Mouse (Mus musculus) brain, adult 10 weeks (tissue): ENCODE data around the gene Phactr2. TPM values are rescaled to one million over a fixed set of nuclear protein-coding genes. Genes with fewer than 3 reads are reported as not detected.

ENCODE experiments used
- polyA plus RNA-seq: library from polyadenylated mRNA; stranded (reverse); fragments of 350-450 nt; fragmentation: Illumina TruSeq; extraction: RNeasy Lipid Tissue Mini Kit (QIAGEN cat#74804); gene quantifications from one replicate; pipeline ENCODE4 v1.2.3, GENCODE M21; 2015; ENCODE audit warnings: low read depth, low replicate concordance

Phactr2 gene
- polyA plus RNA-seq, result 12.8 TPM

DNA sequence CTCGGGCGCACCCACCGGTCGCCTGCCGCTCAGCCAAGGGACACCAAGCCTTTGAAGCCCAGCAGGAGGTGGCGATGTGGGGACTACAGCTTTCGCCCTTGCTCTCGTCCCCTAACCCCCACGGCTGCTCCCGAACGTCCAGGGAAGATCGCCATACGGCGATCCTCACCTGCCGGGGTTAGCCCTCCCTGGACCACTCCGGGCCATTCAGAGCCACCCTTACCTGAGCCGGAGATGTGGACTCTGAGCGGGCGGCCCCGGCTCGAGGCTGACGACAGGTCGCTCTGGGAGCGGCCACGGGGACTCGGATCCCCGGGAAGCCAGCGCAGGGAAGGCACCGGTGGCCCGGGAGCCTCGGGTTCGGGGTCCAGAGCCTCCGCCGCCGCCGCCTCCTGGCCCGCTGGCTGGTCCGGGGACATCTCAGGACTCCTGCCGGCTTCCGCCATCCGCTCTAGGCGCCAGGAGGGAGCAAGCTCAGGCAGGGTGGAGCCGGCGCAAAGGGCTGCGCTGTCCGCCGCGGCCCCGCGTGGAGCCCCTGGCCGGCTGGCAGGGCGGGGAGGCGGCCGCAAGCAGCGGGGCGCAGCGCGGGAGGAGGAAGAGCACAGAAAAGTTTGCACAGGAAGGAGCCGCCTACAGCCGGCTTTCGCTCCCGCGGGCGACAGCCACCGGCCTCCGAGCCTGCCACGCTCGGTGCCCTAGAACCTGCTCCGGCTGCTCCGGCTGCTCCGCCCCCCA is at the start of gene Phactr2:
Gene Phactr2, minus strand, starts transcription at position 580 of the 735 bp plus-strand sequence.

DNA sequence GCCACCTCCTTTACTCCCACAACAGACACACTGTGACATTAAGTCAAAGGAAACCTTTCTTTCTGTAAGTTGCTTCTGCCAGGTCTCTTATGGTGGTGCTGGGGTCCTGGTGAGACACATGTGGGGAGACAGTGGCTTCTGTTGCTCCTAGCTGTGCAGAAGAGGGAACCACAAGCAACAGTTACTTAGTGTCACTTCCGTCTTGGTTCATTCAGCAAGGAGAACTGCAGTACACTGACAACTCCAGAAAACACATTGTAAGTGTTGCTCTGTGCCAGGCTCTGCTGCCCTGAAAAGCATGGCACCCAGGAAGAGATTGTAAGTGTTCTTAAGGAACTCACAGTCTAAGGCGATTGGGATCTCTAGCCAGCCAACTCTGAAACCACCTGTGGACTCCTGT is 25.1 kb upstream of the Phactr2 start, which contains the start of gene Fuca2:
Gene Fuca2, plus strand, starts transcription at position 210 of the 400 bp plus-strand sequence.

GRCm38 (mm10) chr10:13192731-13193351 is 281.4 kb downstream of the Phactr2 start, which contains the start of gene Ltv1:
Ltv1 (minus strand) TSS chr10:13193168.

GRCm38 (mm10) chr10:13177973-13178624 is 296.1 kb downstream of the Phactr2 start, which contains the start of gene Zc2hc1b:
Zc2hc1b (minus strand) TSS chr10:13178023.

Other genes with a start within 250 kb of the Phactr2 start
- gene Fuca2, start 25.1 kb upstream of the Phactr2 start, polyA plus RNA-seq, result 77.0 TPM
- 6.8 TPM for gene Adat2, start 78.5 kb upstream of the Phactr2 start, polyA plus RNA-seq
- gene Pex3, start 78.7 kb upstream of the Phactr2 start, polyA plus RNA-seq, result 40.5 TPM